In genomic region chr3:134222593-134222992, GRCm38 (mm10) we compare ENCODE assay signal across 36 mouse cellular contexts. TPM values are rescaled to one million over a fixed set of nuclear protein-coding genes. Genes with fewer than 3 reads are reported as not detected.
"Had no signal": no experiment of that assay in that cellular context is flagged by ENCODE, and none has a peak within 500 bp of the region (broad histone marks: within the 10 kb centered on the region; RNA-seq: fewer than 3 reads in every experiment).

No protein-coding gene starts in this region.

- H3K9me3 ChIP-seq: limb, embryonic 10.5 days; limb, embryonic 12.5 days; limb, embryonic 13.5 days; limb, embryonic 15.5 days; liver, embryonic 12.5 days; liver, embryonic 13.5 days; liver, embryonic 15.5 days; lung, embryonic 15.5 days; megakaryocyte, embryonic 14.5 days; midbrain, embryonic 10.5 days; midbrain, embryonic 12.5 days; midbrain, embryonic 13.5 days; midbrain, embryonic 15.5 days; neural tube, embryonic 12.5 days; neural tube, embryonic 13.5 days had no signal

- H3K36me3 ChIP-seq: limb, embryonic 10.5 days; limb, embryonic 12.5 days; limb, embryonic 13.5 days; limb, embryonic 15.5 days; liver, embryonic 12.5 days; liver, embryonic 13.5 days; liver, embryonic 15.5 days; lung, embryonic 15.5 days; midbrain, embryonic 10.5 days; midbrain, embryonic 12.5 days; midbrain, embryonic 13.5 days; midbrain, embryonic 15.5 days; neural tube, embryonic 12.5 days; neural tube, embryonic 13.5 days had no signal

- H3K4me2 ChIP-seq: limb, embryonic 12.5 days; limb, embryonic 13.5 days; limb, embryonic 15.5 days; liver, embryonic 11.5 days; liver, embryonic 12.5 days; liver, embryonic 13.5 days; liver, embryonic 15.5 days; lung, embryonic 14.5 days; lung, embryonic 15.5 days; midbrain, embryonic 11.5 days; midbrain, embryonic 12.5 days; midbrain, embryonic 13.5 days; midbrain, embryonic 15.5 days; neural tube, embryonic 12.5 days; neural tube, embryonic 13.5 days had no signal

- H3K4me3 ChIP-seq: limb, embryonic 10.5 days; limb, embryonic 12.5 days; limb, embryonic 13.5 days; limb, embryonic 15.5 days; liver, embryonic 12.5 days; liver, embryonic 13.5 days; liver, embryonic 15.5 days; lung, embryonic 15.5 days; megakaryocyte, embryonic 14.5 days; midbrain, embryonic 10.5 days; midbrain, embryonic 12.5 days; midbrain, embryonic 13.5 days; midbrain, embryonic 15.5 days; myocyte; neural tube, embryonic 12.5 days; neural tube, embryonic 13.5 days had no signal

- ATAC-seq: liver, embryonic 12.5 days; liver, postnatal 0 days; lung, postnatal 0 days; midbrain, embryonic 13.5 days; midbrain, embryonic 15.5 days; midbrain, embryonic 16.5 days had no signal

- H3K27ac ChIP-seq: limb, embryonic 10.5 days; limb, embryonic 12.5 days; limb, embryonic 13.5 days; limb, embryonic 15.5 days; liver, embryonic 12.5 days; liver, embryonic 13.5 days; liver, embryonic 14.5 days; liver, embryonic 15.5 days; lung, embryonic 15.5 days; macrophage; midbrain, embryonic 10.5 days; midbrain, embryonic 12.5 days; midbrain, embryonic 13.5 days; midbrain, embryonic 15.5 days; neural tube, embryonic 12.5 days; neural tube, embryonic 13.5 days had no signal

- H3K9ac ChIP-seq: limb, embryonic 12.5 days; limb, embryonic 13.5 days; limb, embryonic 15.5 days; liver, embryonic 12.5 days; liver, embryonic 13.5 days; liver, embryonic 14.5 days; liver, embryonic 15.5 days; liver, postnatal 0 days; lung, embryonic 14.5 days; lung, embryonic 15.5 days; midbrain, embryonic 12.5 days; midbrain, embryonic 13.5 days; midbrain, embryonic 15.5 days; neural tube, embryonic 12.5 days; neural tube, embryonic 13.5 days had no signal

- DNase-seq: left cerebral cortex, postnatal 4 days; liver; liver, embryonic 13.5 days; liver, postnatal 0 days; lung, adult 2 months; lung, embryonic 14.5 days; lung, postnatal 10 days; lung, postnatal 14 days; lung, postnatal 36 days; lung, postnatal 4 days; midbrain, embryonic 14.5 days had no signal

- H3K27me3 ChIP-seq: limb, embryonic 12.5 days; limb, embryonic 13.5 days; limb, embryonic 15.5 days; liver, embryonic 12.5 days; liver, embryonic 13.5 days; liver, embryonic 15.5 days; lung, embryonic 15.5 days; megakaryocyte, embryonic 14.5 days; midbrain, embryonic 12.5 days; midbrain, embryonic 13.5 days; midbrain, embryonic 15.5 days; neural tube, embryonic 12.5 days; neural tube, embryonic 13.5 days had no signal

- H3K4me1 ChIP-seq: limb, embryonic 10.5 days; limb, embryonic 12.5 days; limb, embryonic 13.5 days; limb, embryonic 15.5 days; liver, embryonic 12.5 days; liver, embryonic 13.5 days; lung, embryonic 15.5 days; megakaryocyte, embryonic 14.5 days; midbrain, embryonic 10.5 days; midbrain, embryonic 12.5 days; midbrain, embryonic 13.5 days; midbrain, embryonic 15.5 days; neural tube, embryonic 12.5 days; neural tube, embryonic 13.5 days had no signal

RNA-seq across cellular contexts. Expression of gene Cxxc4, which starts 13.7 kb away (rescaled TPM):
- total RNA-seq: megakaryocyte progenitor cell, adult 5-6 weeks; megakaryocyte, adult 5-6 weeks; megakaryocyte-erythroid progenitor cell, adult 5-6 weeks; monocyte, adult 5-6 weeks had no signal
- polyA plus RNA-seq: macrophage had no signal
